Mouse (Mus musculus) adrenal gland (tissue): ENCODE data around the gene Unc5a.

ENCODE experiments used
- intact Hi-C: fragments of 180-260 bp; cut with DNase I; formaldehyde crosslinking; loops from one replicate; pipeline ENCODE4 v1.15.1; 2025
- long read RNA-seq, 2 experiments: library from polyadenylated mRNA; unstranded; transcript quantifications; one replicate each; pipeline ENCODE4 v2.0.0; 2020; ENCODE audit warnings: borderline replicate concordance in 1 of 2; ENCODE audit not compliant: insufficient replicate concordance in 1 of 2

Gene Unc5a
- long read RNA-seq, experiment 1, partial matches to known transcripts = 0 of 2 reads
- long read RNA-seq, experiment 1, other reads (novel, unspliced or antisense) = 0 of 2 reads
- long read RNA-seq, experiment 2, partial matches to known transcripts = 0 of 1 reads
- long read RNA-seq, experiment 2, other reads (novel, unspliced or antisense) = 0 of 1 reads

DNA sequence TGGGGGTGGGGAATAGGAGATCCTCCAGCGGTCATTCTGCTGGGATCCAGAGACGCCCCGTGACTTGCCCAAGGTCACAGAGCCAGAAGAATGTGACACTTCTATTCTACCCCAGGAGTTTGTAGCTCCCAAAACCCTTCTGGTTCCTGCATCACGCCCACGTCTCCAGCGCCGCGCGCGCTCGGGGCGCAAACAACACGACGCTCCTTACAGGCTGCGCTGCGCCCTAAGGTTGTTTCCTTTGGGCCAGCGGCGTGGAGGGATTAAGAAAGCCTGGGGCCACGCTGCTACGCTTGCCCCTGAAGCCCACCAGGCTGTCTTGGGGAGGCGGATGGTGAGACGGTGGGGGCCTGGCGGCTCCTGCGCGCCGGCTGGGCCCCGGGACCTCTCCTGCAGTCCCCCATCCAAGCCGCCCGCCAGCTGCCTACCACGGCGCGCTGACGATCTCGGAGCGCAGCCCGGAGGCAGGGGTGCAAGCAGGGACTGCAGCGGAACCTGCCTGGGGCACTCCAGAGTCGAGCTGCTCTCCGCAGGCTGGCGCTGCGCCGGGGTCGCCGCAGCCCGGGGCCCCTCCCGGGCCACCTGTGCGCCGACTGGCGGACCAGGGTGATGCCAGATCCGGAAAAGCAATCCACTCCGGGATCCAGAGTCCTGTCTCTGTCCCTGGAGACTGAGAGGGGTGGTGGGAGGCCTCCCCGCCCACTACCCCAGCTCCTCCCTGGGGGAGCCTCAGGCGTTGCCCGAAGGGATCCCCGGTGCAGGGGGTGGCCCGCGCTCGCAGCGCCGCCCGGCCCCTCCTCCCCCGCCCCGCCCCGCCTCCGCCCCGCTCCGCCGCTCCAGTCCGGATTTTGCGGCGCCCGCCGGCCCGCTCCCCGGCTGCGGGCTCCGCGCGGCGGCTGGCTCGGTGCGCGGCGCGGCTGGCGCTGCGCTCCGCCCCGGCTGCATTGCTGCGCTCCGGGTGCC is at the start of gene Unc5a:
Unc5a (plus strand) TSS at position 881 of the 963 bp plus-strand sequence.
- intact Hi-C loops = no loop called here

DNA sequence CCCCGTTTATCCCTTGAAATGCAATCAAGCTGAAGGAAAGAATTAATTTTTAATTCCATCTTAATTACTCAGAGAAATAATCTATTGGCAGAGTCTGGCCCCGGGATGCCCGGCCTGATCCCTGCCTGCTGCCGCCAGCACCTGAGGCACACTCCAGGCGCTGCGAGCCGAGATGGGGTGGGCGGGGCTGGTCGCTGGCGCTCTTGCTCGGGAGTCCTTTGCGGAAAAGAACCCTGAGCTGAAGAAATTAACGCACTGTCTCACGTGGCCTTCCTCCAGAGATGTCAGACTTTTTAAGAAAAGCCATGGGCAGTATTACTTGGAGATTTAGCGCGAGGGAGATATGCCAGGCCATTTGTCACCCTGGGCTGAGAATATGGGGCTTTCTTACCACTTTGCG is 37.2 kb upstream of the Unc5a start:
- intact Hi-C loops = no loop called here

DNA sequence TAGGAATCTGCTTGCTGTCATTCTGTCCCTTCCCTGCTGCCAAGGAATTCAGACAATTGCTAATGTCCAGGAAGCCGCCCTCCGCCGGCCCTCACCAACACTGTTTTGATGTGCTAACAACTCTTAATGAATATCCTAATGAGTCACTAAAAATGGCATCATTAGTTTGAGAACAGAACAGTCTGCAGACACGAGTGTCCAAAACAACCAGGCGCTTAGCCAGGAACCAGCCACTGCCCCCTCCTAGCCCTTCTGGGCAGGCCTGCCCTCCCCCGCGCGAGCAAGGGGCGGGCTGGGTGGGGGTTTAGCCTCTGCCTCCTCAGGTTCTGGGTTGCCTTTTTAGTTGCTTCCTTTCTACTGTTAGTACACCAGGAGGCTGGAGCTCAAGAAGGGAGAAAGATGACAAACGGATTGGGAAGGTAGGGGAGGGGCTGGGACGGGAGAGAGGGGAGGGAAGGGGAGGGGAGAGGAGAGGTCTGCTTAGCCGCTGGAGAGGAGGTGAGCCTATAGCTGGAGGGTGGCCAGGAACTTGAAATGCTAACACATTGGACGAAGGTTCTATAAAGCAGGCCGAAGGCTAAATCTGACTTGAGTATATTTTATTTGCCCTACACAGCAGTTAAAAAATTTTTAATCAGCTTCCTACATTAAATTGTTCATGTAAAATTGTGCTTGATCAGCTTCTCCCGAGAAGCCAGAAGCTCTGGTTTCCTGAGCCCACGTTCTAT is 36.2 kb upstream of the Unc5a start:
- intact Hi-C loops = no loop called here

DNA sequence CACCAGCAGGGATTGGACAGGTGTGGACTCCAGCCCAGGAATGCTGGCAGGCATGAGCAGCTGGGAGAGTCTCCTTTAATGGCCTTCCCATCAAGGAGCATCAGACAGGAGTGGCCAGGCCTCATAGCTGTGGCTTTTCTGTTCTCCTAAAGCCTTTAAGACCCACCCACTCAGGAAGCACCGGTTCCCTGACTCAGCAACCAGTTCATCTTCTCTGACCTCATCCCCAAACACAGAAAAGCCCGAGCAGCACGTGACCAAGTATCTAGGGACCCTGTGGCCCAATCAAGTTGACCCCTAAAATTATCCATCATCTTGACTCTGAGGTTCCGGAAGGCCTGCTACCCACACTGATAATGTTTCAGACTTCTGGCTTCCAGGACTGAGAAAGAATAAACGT is 32.6 kb upstream of the Unc5a start:
- intact Hi-C loops = no loop called here

DNA sequence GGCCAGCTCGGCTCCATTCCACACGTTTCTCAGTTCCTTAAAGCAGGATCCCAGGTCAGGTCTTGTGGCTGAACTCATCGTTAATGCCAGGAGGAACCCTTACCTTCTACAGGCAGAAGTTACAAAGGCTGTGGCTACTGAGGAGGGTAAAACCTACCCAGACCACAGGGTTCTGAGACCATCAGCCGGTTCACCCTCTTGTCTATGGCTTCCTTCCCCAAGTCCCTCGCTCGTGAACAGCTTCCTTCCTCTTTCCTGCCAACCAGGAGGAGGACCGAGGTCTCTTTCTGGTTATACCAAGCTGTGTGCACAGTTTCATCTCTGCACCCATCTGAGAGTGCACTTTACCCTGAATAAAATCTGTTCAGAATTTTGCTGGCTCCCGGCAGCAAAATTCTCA is 30.3 kb upstream of the Unc5a start:
- intact Hi-C loops = no loop called here

DNA sequence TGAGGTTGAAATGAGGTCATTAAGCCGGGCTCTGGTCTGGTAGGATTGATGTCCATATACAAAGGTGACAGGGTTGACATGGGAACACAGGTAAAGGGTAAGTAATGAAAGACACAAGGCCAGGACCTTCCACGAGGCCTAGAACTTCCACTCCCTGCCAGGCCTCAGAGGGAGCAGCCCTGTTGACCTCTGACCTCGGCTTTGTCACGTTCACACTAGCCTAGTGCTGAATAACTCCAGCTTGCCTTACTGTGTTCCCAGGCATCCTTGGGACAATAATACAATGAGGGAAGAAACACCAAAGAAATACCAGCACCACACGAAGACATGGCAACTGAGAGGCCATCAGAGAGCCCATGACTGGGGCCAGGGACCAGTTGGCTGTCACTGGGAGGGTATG is 29.5 kb upstream of the Unc5a start:
- intact Hi-C loops = no loop called here

DNA sequence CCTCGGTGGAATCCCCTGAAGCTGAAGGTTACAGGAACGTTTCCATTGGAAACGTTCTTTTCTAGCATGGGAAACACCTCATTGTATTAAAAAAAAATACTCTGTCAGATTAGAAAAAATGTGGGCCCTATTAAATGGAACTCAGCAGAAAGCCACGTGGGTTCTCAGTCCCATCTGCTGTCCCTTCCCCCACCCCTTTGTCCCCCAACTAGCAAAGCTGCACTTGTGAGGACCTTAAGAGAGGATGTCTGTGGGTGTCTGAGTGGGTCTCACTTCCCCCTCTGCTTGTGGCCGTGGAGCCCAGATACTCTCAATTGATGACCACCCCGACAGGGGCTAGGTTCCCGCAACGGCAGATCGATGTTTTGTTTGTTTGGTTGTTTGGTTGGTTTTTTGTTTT is 27.5 kb upstream of the Unc5a start:
- intact Hi-C loops = no loop called here

DNA sequence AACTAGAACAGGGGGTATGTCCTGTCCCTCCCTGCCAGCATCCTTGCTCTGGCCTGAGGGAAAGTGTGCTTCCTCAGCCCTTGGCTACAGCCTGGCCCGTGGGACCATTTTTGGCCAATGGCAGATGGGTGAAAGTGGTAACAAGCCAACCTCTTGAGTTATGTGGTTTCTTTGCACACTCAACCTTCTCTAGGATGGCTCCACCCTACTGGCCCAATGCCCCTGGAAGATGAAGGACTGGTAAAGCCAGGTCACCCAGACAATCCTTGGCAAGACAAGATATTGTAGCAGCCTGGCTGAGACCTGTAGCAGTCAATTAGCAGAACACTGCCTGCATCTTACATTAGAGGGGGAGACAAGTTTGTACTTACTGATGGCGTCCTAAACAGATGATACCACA is 25.5 kb upstream of the Unc5a start:
- intact Hi-C loops = no loop called here

DNA sequence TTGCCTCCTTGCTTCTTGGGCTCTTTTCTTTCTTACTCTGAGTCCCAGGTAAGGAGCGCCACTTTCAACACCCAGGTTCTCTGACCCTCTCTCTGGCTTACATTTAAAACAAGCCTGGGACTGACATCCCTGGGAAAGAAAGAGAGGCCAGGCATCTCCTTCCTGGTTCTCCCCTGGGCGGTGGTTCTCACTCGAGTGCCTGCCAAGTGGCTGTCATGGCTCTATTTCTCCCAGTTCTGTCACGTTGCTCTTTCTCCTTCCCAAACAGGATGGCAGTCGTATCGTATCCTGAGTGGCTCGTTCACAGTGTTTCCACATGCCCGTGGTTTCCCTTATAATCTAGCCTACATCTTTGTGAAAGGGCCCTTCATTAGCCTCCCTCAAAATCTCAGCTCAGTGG is 23.7 kb upstream of the Unc5a start:
- intact Hi-C loops = no loop called here

DNA sequence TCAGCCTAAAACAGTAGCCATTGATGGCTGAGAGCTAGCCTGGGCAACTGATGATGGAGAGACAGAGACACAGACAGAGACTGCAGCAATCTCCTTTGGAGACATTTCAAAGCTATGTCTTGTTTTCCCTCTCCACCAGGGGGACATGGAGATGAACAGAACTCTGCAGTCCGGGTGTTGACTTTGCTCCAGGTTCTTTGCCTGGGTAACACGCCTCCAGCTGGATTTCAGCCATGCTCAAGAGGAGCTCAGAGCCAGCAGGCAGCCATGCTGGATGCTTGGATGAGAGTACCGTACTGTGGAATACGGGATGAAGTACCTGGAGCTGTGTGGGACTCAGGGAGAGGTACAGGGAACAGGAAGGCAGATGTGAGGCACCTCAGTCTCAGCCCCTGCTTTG is 22.6 kb upstream of the Unc5a start:
- intact Hi-C loops = no loop called here

DNA sequence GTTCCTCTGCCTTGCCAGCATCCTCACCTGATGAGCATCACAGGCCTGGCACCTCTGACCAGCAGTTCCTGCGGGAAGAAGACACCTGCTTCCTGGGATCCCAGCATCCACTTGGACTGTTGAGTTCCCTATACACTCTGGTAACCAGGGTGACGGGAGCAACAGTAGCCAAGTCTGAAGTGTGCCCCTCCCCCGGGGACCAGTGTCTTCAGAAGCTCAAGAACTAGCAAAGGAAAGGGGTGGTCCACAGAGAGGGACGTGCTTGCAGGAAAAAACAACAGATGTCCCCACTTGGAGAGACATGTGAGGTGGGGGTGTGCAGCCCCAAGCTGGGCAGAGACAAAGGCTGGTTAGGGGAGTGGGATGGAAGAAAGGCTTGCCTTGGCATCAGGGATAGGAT is 19.1 kb upstream of the Unc5a start:
- intact Hi-C loops = no loop called here

DNA sequence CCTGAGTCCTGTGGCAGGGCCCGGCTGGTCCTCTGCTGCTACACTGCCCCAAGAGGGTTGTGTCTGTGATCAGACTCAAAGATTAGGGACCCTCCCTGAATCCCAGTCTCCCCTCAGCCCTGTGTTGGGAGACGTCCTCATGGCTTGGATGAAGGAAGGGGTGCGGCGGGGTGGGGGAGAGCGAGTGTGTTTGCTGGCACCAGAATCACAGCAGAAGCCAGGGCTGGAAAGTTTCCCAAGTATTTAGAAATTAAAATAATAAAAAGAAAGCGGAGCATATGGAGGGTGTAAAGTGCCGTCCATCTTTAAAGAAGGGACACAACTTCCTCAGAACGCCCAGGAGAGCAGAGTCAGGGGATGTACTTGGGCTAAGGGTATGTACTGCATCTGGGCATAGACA is 14.3 kb upstream of the Unc5a start:
- intact Hi-C loops = no loop called here

DNA sequence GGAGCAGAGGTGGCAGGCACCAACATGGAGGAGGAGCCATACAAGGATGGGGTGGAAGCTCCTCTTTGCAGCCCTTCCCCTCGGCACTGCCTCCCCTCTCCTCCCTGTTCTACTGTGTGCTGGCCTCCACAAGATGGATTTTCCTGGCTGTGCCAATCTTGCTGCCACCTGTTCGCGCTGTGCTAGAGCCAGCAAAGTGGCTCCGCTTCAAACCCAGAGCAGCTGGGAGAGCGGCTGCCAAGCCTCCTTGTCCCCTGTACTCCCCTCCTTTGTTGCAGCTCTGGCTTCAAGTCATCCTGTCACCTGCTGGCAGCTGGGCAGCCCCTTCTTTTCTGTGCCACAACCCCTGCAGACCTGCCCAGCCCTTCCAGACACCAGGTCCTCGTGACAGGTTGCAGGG is 13.0 kb upstream of the Unc5a start:
- intact Hi-C loops = no loop called here

DNA sequence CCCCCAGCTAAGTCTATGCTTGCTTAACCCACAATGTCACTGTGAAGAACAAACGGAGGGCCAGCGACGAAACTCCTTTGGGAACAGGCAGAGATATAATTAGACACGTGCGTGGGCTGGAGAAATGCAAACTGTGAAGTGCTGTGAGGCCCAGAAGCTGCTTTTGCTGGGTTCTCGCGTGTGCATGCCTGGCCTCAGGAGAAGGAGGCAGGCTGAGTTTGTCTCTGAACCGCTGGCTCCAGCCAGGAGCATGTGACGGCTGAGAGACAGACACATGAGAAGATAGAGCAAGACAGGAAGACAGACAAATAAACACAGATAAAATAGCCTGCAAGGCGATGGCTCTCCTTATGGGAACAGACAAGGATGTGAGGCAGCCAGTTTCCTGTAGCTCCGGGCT is 11.3 kb upstream of the Unc5a start:
- intact Hi-C loops = no loop called here

DNA sequence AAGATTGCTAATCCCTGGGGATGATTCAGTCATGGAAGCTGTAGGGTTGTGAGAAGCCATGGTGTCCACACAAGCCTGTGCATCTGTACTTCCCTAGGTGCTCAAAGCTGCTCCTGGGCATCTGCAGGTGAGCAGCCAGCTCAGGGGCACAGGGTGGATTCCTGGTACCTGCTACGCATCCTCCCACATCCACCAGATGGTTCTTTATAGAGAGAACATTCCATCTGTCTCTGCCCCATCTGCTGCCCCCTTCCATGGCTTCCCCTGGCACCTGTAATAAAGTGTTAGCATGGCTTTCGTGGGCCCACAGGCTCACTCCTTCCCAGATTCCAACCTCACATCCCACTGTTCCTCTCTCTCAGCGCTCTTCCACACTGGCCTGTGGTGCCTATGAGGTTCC is 10.7 kb upstream of the Unc5a start:
- intact Hi-C loops = no loop called here

DNA sequence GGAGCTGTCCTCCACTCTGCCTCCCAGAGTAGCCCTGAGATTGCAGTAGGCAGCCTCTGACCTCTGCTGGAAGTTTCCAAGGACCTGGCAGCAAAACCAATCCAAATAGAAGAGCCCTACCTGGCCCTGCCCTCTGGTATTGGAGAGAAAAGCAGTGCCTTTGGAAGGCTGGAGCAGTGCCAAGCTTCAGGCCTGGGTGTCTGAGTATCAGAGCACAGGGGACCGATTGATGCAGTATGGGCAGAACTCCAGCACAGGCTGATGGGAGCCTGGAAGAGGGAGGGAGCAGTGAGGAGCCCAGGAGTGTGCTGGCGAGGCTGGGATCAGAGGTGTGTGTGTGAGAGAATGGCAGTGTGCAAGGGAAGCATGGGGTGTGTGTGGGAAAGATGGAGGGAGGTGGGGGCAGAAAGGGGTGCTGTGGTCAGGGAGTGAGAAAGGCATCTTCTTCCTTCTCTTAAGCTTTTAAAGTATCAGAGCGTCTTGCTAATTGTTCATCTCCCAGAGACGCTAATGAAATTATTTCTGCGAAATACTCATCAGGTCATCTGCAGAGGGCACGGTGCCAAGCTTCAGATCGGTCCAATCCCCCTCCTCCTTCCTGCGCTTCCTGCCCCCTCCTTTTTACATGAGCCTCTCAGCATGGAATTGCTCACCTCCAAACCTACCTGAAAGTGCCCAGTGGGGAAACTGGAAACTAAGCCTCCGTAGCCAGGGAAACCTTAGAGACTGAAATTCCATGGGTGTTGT is 4.6 kb upstream of the Unc5a start:
- intact Hi-C loops = no loop called here

DNA sequence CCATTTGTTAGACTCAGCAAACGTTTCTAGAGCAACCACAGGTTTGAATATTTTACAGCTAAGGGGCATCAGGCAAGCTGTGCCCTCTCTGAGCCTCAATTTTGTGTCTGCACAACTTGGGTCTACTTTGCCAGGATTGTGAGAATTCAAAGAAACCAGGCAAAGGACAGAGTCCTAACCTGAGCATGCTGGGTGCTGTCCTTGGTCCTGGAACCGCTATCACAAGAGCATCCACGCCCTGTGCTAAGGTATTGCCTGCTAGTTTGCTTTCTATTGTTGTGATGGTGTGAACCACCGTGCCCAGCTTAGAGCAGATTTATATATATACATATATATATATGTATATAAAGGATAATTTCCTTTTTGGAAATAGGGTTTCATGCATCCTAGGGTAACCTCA is 3.9 kb upstream of the Unc5a start:
- intact Hi-C loops = no loop called here

DNA sequence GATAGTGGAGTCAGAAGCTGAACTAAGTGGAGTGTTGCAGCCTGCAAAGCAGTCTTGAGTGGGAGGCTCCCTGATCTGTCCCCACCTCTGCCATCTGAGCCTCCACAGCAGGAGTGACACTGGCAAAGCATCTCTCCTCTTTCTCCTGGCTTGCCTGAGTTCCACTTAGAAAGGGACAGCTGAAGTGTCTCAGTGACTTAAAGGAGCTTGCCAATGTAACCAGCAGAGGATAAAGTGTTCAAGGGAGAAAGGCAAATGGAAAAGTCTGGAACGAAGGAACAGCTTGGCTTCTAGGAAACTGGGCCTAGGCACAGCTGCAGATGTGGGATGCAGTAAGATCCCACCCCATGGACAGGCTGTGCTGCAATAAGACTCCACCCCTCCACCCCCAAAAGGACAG is 2.8 kb upstream of the Unc5a start:
- intact Hi-C loops = no loop called here

DNA sequence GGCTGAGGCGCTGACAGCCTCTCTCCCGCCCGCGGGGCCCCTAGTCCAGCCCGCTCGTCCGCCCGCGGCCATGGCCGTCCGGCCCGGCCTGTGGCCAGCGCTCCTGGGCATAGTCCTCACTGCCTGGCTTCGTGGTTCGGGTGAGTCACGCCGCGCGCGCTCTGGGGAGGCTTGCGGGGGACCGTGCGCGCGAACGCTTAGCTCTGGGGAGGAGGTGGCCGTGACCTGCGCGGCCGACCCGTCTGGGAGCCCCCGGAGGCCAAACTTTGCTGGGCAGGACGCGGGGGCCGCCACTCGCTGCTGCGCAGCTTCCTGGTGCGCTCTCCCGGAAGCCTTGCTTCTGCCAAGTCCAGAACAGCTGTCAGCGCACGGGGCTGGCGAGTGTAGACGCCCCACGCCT is 381 bp downstream of the Unc5a start:
- intact Hi-C loops = no loop called here

DNA sequence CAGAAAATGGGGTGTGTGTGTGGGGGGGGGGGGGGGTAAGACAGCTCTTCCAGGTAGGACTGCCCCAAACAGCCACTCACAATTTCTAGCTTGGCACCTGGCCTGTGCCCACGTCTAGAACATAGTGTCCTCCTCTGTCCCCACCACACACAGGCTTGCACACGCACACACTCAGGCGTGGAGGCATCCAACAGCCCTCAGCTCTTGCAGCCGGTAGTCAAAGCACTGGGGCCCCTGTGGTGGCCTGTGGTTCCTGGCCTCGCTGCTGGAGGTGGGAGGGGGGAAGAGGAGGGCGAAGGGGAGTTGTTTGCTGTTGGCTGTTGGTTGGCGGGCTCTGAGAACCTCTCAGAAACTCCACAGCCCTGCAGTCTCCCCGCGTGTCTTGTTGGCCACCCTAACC is 920 bp downstream of the Unc5a start:
- intact Hi-C loops = no loop called here

DNA sequence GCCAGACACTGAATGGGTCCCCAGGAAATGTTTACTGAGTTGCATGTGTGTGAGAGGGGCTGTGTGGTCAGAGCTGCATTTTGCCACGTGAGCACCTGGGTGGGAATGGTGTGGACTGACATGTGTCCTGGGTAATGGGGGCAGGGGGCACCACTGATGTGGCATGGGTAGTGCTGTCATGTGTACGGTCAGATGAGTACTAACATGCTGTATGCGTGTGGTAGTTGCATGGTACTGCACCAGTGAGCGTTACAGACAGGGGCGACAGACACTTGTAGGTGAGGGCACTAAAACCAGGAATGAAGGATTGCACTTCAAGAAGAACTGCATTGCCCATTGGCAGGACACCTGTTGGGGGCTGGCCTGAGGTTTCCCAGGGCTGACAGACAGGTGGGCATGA is 2.0 kb downstream of the Unc5a start:
- intact Hi-C loops = no loop called here

DNA sequence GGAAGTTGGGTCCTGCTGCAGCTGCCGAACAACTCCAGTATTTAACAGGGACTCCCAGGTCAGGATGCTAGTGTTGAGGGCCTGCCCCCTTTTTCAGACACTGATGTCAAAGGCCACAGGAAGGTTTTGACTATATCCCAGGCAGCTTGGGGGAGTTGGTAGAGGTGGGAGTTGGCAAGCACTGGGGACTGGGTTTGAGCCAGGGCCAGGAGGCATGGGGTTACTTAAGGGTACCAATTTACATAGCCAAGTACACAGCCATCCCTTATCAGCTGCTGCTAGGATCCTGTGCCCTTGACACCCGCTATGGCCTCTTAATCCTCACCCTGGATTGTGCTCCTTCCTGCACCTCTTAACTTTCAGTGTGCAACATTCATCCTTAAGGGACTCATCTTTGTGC is 5.5 kb downstream of the Unc5a start:
- intact Hi-C loops = no loop called here
